Mouse (Mus musculus) thymus, adult 2 months (tissue): ENCODE measurements around the gene Bpifb3. TPM values are rescaled to one million over a fixed set of nuclear protein-coding genes. Genes with fewer than 3 reads are reported as not detected.

Experiments
- DNase-seq: peaks from one replicate; pipeline ENCODE4 v3.0.0; 2021
- H3K27ac ChIP-seq: fragments of 200-500 bp; 2 replicates; pipeline ENCODE4 v1.5.1; 2012; ENCODE audit warnings: low read length, control low read depth; ENCODE audit not compliant: control insufficient read depth, insufficient read depth
- H3K27me3 ChIP-seq: fragments of 200-500 bp; 2 replicates; pipeline ENCODE4 v1.6.1; 2012; ENCODE audit warnings: mild to moderate bottlenecking, low read length, moderate library complexity, mixed read lengths; ENCODE audit not compliant: control insufficient read depth, insufficient read depth
- H3K36me3 ChIP-seq: fragments of 200-500 bp; 2 replicates; pipeline ENCODE4 v1.6.1; 2012; ENCODE audit warnings: mild to moderate bottlenecking, low read length, moderate library complexity; ENCODE audit not compliant: control insufficient read depth, insufficient read depth
- H3K4me1 ChIP-seq: fragments of 200-500 bp; replicated peaks from 2 replicates; pipeline ENCODE4 v1.6.1; 2012; ENCODE audit warnings: low read length; ENCODE audit not compliant: control insufficient read depth, insufficient read depth
- H3K4me3 ChIP-seq: fragments of 200-500 bp; 2 replicates; pipeline ENCODE4 v1.5.1; 2012; ENCODE audit warnings: mild to moderate bottlenecking, low read length, control low read depth, moderate library complexity; ENCODE audit not compliant: control insufficient read depth, insufficient read depth
- CTCF ChIP-seq: fragments of 200-500 bp; IDR thresholded peaks from 2 replicates; pipeline ENCODE4 v1.5.1; 2012; ENCODE audit warnings: mild to moderate bottlenecking, control low read depth, low read length, moderate library complexity, borderline replicate concordance; ENCODE audit not compliant: control insufficient read depth, poor library complexity, insufficient read depth; ENCODE audit errors: extremely low read depth
- POLR2A ChIP-seq: fragments of 200-500 bp; IDR thresholded peaks from 2 replicates; pipeline ENCODE4 v1.6.1; 2012; ENCODE audit warnings: mild to moderate bottlenecking, low read length, control low read depth, moderate library complexity; ENCODE audit not compliant: control insufficient read depth, poor library complexity, insufficient read depth; ENCODE audit errors: extremely low read depth
- WGBS: fragments of 180-500 bp; shearing (Covaris S2); methylation state at CpG from one replicate; pipeline ENCODE4 v1.1.7; 2018; 5-methylcytosine and 5-hydroxymethylcytosine counted together
- polyA plus RNA-seq: library from polyadenylated mRNA; depleted of rRNA; stranded (reverse); fragments of >200 nt; gene quantifications from 2 replicates; pipeline ENCODE4 v1.2.3, GENCODE M21; 2012

The Bpifb3 gene
- polyA plus RNA-seq, 1 experiment, result 0.59 TPM

- peak; percentile 50 for DNase-seq
- Histone ChIP-seq H3K36me3 (no peaks in the 10 kb centered on the region), H3K27me3 (no peaks in the 10 kb centered on the region), H3K4me1 (no peaks in the 10 kb centered on the region), H3K4me3 (no peak overlapping the region), H3K27ac (no peak overlapping the region)
- 28% methylated on average over 3 of the region's 3 CpGs for WGBS
- TF ChIP-seq POLR2A (no peak), CTCF (no peak; the same call in 1 of the 2 replicates)
Observed at GRCm38 (mm10) chr2:153943537-153943936, 25.5 kb downstream of the Bpifb3 start.

DNA sequence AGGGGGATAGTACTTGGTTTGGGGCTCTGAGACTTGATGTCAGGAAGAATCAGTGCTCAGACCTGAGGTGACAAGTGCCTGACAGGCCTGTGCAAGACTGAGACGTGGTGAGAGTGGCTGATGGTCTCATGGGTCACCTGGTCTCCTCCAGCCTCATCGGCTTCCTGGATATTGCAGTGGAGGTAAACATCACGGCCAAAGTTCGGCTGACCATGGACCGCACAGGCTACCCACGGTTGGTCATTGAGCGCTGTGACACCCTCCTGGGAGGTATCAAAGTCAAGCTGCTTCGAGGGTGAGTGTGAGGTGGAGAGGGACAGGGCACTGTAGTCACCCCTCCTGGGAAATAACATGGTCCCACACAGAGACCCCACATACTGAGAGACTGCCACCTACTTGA, 26.5 kb downstream of the Bpifb3 start:
- Histone ChIP-seq H3K27ac (no peak overlapping the region), H3K27me3 (no peaks in the 10 kb centered on the region), H3K36me3 (no peaks in the 10 kb centered on the region), H3K4me1 (no peaks in the 10 kb centered on the region), H3K4me3 (no peak overlapping the region)
- DNase-seq, result no peak
- WGBS, result 83% methylated on average over 8 of the region's 8 CpGs
- TF ChIP-seq POLR2A, result no peak
- TF ChIP-seq CTCF, result no peak

GRCm38 (mm10) chr2:153952897-153953296, 34.9 kb downstream of the Bpifb3 start:
- 30% methylated on average over 6 of the region's 6 CpGs for WGBS
- H3K27me3 ChIP-seq, result no peaks in the 10 kb centered on the region
- no peaks in the 10 kb centered on the region for H3K36me3 ChIP-seq
- no peaks in the 10 kb centered on the region for H3K4me1 ChIP-seq
- DNase-seq, result peak; percentile 56
- TF ChIP-seq POLR2A (no peak), CTCF (no peak)
- H3K27ac ChIP-seq, result no peak overlapping the region
- no peak overlapping the region for H3K4me3 ChIP-seq

DNA sequence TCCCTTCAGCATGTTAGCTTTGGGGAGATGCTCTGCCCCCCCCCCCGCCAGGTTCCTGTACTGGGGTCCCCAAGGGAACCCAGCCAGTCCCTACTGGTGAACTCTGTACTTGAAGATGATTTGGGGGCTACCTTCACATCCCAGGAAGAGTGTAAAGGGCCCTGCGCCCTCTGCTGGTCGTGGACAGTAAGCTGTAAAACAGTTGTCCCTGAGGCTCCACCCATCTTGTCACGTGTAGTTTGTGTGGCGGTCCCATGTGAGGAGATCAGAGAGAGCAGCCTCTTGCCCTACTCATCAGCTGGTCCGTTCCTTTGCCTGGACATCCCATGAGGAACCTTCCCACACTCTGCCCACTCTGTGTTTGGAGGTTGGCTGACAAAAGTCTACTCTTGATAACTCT, 35.8 kb downstream of the Bpifb3 start:
- peak; percentile 45 for DNase-seq

GRCm38 (mm10) chr2:153962821-153963331, 44.8 kb downstream of the Bpifb3 start:
- no peaks in the 10 kb centered on the region for H3K27me3 ChIP-seq
- 74% methylated on average over 4 of the region's 4 CpGs for WGBS

More for the DNA sequence above, 35.8 kb downstream of the Bpifb3 start:
- Histone ChIP-seq H3K4me3 (no peak overlapping the region), H3K27me3 (no peaks in the 10 kb centered on the region), H3K27ac (no peak overlapping the region), H3K36me3 (no peaks in the 10 kb centered on the region), H3K4me1 (no peaks in the 10 kb centered on the region)
- 5% methylated on average over 6 of the region's 6 CpGs for WGBS
- TF ChIP-seq CTCF, result peak; percentile 71; the same call in 1 of the 2 replicates
- TF ChIP-seq POLR2A, result no peak

GRCm38 (mm10) chr2:153963334-153963733, 45.3 kb downstream of the Bpifb3 start:
- Histone ChIP-seq H3K4me1 (no peaks in the 10 kb centered on the region), H3K27ac (no peak overlapping the region), H3K36me3 (no peaks in the 10 kb centered on the region), H3K27me3 (no peaks in the 10 kb centered on the region), H3K4me3 (no peak overlapping the region)
- 95% methylated on average over 1 of the region's 1 CpGs for WGBS
- TF ChIP-seq POLR2A (no peak), CTCF (no peak)
- no peak for DNase-seq

More at GRCm38 (mm10) chr2:153962821-153963331, 44.8 kb downstream of the Bpifb3 start:
- no peak overlapping the region for H3K27ac ChIP-seq
- no peaks in the 10 kb centered on the region for H3K4me1 ChIP-seq
- H3K36me3 ChIP-seq, result no peaks in the 10 kb centered on the region
- H3K4me3 ChIP-seq, result no peak overlapping the region
- TF ChIP-seq CTCF (no peak), POLR2A (no peak)
- DNase-seq, result no peak

DNA sequence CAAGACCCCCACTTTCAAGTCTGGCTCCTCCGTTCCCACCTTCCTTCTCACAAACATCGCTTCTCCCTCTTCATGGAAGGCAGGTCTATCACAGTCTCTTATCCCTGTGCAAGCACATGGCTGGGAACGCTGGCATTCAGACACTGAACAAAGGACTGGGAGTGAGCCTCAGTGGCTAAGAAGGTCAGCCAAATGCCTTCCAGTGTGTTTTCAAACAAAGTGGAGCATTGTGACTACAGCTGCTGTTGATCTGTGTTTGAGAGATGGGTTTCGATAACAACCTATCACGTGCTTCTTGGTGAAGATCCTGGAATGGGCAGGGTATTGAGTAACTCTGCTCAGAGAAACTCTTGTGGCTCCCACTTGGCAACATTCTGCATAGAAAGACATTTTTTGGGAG, 52.2 kb downstream of the Bpifb3 start:
- H3K27me3 ChIP-seq, result no peaks in the 10 kb centered on the region
- H3K27ac ChIP-seq, result no peak overlapping the region
- TF ChIP-seq CTCF (no peak), POLR2A (no peak)
- WGBS, result 91% methylated on average over 5 of the region's 5 CpGs
- no peaks in the 10 kb centered on the region for H3K36me3 ChIP-seq
- DNase-seq, result no peak
- H3K4me1 ChIP-seq, result no peaks in the 10 kb centered on the region
- H3K4me3 ChIP-seq, result no peak overlapping the region
